Mouse (Mus musculus): ENCODE results near the gene Catsper2. TPM values are rescaled to one million over a fixed set of nuclear protein-coding genes. Genes with fewer than 3 reads are reported as not detected.

The Catsper2 gene
- polyA plus RNA-seq, 1 experiment, result 0.97 TPM

DNA sequence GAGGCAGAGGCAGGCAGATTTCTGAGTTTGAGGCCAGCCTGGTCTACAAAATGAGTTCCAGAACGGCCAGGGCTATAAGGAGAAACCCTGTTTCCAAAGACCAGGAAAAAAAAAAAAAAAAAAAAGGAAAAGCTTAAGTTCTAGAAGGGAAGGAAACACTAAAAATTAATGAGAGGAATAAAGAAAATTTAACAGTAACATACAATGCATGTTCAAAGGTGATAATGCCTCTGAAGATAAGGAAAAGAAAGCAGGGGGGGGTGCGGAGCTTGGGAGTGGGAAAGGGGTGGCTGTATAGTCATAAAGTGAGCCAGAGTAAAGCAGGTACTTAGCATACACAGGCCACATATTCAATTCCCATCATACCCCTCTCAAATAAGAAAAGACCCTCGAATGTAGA, 31.5 kb upstream of the Catsper2 start:
- no peak overlapping the region for H3K4me3 ChIP-seq (ENCODE audit: extremely low read depth, insufficient read depth, insufficient read length)
- WGBS, result 88% methylated on average over 3 of the region's 3 CpGs
- no peak for TF ChIP-seq POLR2A (IDR thresholded peaks at IDR 0.05; ENCODE audit: low read depth, low read length)
- no peak for TF ChIP-seq CTCF (IDR thresholded peaks at IDR 0.05; ENCODE audit: extremely low read depth, insufficient read depth, insufficient read length, insufficient replicate concordance)
- DNase-seq (ENCODE audit: low read depth in 1 of 2, low spot score in 2 of 2), result no peak
- H3K27me3 ChIP-seq (ENCODE audit: control insufficient read depth, insufficient read depth, low read length), result no peaks in the 10 kb centered on the region
- H3K4me1 ChIP-seq (ENCODE audit: control insufficient read depth, insufficient read depth, insufficient read length), result peaks cover 6% of the 10 kb centered on the region; the same call in 1 of the 2 replicates
- H3K36me3 ChIP-seq (ENCODE audit: control insufficient read depth, insufficient read depth, low read length), result no peaks in the 10 kb centered on the region
- H3K27ac ChIP-seq (ENCODE audit: insufficient read depth, low read length), result no peak overlapping the region

DNA sequence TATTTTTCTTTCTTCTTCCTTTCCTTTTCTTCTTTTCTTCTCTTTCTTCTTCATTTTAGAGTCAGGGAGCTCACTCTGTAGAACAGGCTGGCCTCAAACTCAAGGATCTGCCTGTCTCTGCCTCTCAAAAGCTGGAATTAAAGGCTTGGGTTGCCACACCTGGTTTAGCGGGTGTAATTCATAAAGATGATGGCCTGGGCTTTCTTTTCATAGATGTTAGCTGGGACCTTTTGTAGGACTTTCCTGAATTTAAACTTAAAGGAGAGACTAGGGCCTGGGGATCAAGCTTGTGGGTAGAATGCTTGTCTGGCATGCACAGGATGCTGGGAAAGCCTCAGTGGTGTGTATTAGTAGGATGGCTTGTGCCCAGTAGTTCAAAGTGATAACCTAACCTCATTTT, 30.6 kb upstream of the Catsper2 start, which contains the start of gene Ell3:
Ell3 (minus strand) TSS at position 101 of the 400 bp plus-strand sequence.
- no peak within 1 kb of the TSS for H3K4me3 ChIP-seq (ENCODE audit: extremely low read depth, insufficient read depth, insufficient read length)
- no peak for DNase-seq (ENCODE audit: low read depth in 1 of 2, low spot score in 2 of 2)
- no peak within 1 kb of the TSS for H3K27ac ChIP-seq (ENCODE audit: insufficient read depth, low read length)
- no peaks in the 10 kb centered on the region for H3K27me3 ChIP-seq (ENCODE audit: control insufficient read depth, insufficient read depth, low read length)
- H3K4me1 ChIP-seq (ENCODE audit: control insufficient read depth, insufficient read depth, insufficient read length), result peaks cover 5% of the 10 kb centered on the region; the same call in 1 of the 2 replicates
- TF ChIP-seq POLR2A (IDR thresholded peaks at IDR 0.05; ENCODE audit: low read depth, low read length), result no peak
- no peak for TF ChIP-seq CTCF (IDR thresholded peaks at IDR 0.05; ENCODE audit: extremely low read depth, insufficient read depth, insufficient read length, insufficient replicate concordance)
- WGBS, result 91% methylated on average over 1 of the region's 1 CpGs
- peaks cover 3% of the 10 kb centered on the region for H3K36me3 ChIP-seq (ENCODE audit: control insufficient read depth, insufficient read depth, low read length)

DNA sequence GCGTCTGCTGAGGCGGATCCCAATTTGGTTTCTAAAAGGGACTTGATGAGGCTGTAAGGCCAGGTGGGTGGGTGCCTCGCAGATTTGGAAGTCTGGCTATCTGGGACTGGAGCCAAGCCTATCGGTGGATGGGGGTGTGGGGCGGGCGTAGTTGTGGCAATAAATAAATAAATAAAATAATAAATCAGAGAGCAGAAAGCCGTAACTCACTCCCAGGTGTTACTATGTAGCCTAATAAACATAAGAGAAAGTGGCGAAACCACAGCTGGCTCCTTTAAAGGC, 29.4 kb upstream of the Catsper2 start:
- no peaks in the 10 kb centered on the region for H3K27me3 ChIP-seq (ENCODE audit: control insufficient read depth, insufficient read depth, low read length)
- H3K27ac ChIP-seq (ENCODE audit: insufficient read depth, low read length), result peak overlapping the region; percentile 58
- H3K4me1 ChIP-seq (ENCODE audit: control insufficient read depth, insufficient read depth, insufficient read length), result peaks cover 5% of the 10 kb centered on the region; the same call in 1 of the 2 replicates
- WGBS, result 6% methylated on average over 8 of the region's 8 CpGs
- no peak for TF ChIP-seq CTCF (IDR thresholded peaks at IDR 0.05; ENCODE audit: extremely low read depth, insufficient read depth, insufficient read length, insufficient replicate concordance)
- no peak for TF ChIP-seq POLR2A (IDR thresholded peaks at IDR 0.05; ENCODE audit: low read depth, low read length)
- DNase-seq (ENCODE audit: low read depth in 1 of 2, low spot score in 2 of 2), result peak in 1 of 2 experiments; percentile 8
- peak overlapping the region; percentile 69; the same call in 1 of the 2 replicates for H3K4me3 ChIP-seq (ENCODE audit: extremely low read depth, insufficient read depth, insufficient read length)
- H3K36me3 ChIP-seq (ENCODE audit: control insufficient read depth, insufficient read depth, low read length), result peaks cover 7% of the 10 kb centered on the region

DNA sequence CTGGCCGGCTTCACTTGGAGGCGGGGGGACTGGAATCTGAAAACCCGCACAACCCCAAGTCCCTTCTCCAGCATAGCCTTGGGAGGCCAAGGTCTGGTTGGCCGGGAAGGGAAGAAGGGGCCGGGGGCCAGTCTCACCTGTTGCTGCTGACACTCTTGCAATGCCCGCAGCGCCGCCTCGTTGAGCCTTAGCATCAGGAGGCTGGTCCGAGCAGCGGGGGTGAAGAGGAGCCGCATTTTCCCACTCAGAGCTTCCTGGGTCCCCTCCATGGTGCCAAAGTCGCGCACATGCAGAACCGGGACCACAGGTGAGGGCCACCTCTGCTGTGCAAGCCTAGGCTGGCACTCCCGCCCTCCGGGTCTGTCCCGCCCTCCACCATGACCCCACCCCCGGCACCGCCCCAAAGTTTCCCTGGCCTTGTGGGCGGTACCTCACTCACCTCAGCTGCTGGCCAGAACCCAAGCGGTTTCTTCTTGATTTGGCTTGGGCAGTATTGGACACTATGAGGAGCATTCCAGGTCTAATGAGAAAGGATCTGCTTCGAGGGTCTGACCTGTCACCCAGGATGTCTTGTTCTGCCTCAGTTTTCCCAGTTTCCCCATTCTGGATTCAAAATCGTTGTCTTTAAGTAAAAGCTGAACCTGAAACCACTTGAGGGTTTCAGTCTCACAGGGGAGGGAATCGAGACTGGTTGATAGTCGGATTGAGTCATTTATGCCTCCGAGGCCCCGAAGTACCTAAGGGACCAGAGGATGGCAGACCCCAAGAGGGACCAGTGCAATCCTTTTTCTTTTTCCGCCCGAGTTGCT, 28.9 kb upstream of the Catsper2 start:
- Histone ChIP-seq H3K4me3 (ENCODE audit: extremely low read depth, insufficient read depth, insufficient read length) (peak overlapping the region; percentile 69), H3K36me3 (ENCODE audit: control insufficient read depth, insufficient read depth, low read length) (peaks cover 11% of the 10 kb centered on the region), H3K27me3 (ENCODE audit: control insufficient read depth, insufficient read depth, low read length) (no peaks in the 10 kb centered on the region), H3K27ac (ENCODE audit: insufficient read depth, low read length) (peak overlapping the region; percentile 58), H3K4me1 (ENCODE audit: control insufficient read depth, insufficient read depth, insufficient read length) (peaks cover 5% of the 10 kb centered on the region; the same call in 1 of the 2 replicates)
- DNase-seq (ENCODE audit: low read depth in 1 of 2, low spot score in 2 of 2), result peak; percentile 53 to 81
- TF ChIP-seq POLR2A (IDR thresholded peaks at IDR 0.05; ENCODE audit: low read depth, low read length) (no peak), CTCF (IDR thresholded peaks at IDR 0.05; ENCODE audit: extremely low read depth, insufficient read depth, insufficient read length, insufficient replicate concordance) (no peak)
- 1% methylated on average over 30 of the region's 30 CpGs for WGBS

DNA sequence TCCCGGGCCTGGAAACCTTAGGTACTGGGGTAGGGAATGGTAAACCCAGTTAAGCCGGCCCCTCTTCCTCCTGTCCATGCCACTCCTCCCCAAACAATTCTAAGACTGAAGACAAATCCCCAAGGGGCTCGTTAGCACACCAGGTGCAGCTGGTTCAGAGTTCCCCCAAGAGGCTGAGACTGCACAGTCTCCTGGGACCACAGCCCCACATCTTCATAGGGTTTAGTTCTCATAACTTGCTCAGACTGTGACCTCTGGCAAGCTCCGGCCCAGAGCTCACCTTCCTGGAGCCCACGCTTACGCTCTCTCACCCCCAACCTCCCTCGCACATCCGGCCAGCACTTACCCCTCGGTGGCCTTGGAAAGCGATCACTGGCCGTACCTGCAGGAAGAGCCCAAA, 28.2 kb upstream of the Catsper2 start:
- peaks cover 11% of the 10 kb centered on the region for H3K36me3 ChIP-seq (ENCODE audit: control insufficient read depth, insufficient read depth, low read length)
- H3K27ac ChIP-seq (ENCODE audit: insufficient read depth, low read length), result peak overlapping the region; percentile 57
- no peaks in the 10 kb centered on the region for H3K27me3 ChIP-seq (ENCODE audit: control insufficient read depth, insufficient read depth, low read length)
- peak; percentile 74 to 76 for DNase-seq (ENCODE audit: low read depth in 1 of 2, low spot score in 2 of 2)
- H3K4me3 ChIP-seq (ENCODE audit: extremely low read depth, insufficient read depth, insufficient read length), result peak overlapping the region; percentile 69
- WGBS, result 14% methylated on average over 11 of the region's 11 CpGs
- no peak for TF ChIP-seq CTCF (IDR thresholded peaks at IDR 0.05; ENCODE audit: extremely low read depth, insufficient read depth, insufficient read length, insufficient replicate concordance)
- TF ChIP-seq POLR2A (IDR thresholded peaks at IDR 0.05; ENCODE audit: low read depth, low read length), result no peak
- peaks cover 5% of the 10 kb centered on the region; the same call in 1 of the 2 replicates for H3K4me1 ChIP-seq (ENCODE audit: control insufficient read depth, insufficient read depth, insufficient read length)

DNA sequence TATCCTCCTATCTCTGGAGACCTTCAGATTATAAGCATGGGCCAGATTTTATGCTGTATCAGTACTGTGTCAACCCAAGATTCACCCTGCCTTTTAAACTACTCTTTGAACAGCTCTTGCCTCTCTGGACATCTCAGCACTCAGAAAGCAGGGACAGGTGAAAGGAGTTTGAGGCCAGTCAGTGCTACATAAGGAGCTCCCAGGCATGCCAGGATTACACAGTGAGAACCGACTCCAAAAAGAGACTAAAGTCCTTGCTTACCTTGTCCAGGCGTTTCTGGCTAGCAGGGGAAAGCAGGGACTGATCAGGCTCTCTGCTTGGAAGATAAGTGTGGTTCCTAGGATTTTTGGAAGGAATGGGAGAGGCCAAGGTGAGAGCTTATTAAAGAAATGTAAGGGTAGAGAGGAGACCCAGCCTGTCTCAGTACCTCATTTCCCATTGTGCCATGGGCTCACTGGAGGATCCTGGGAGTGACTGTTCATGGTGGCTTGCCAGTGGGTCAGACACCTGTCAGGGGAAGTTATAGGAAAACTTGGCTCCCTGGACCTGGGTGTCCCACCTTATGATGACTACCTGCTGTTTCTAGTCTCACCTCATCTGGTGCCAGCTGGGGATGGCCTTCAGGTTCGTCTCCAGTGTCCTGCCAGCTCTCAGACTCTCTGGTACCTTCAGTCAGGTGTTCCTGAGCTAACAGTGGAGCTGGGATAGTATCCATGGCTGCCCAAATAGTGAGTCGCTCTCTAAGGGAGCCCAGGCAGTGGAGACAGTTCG, 27.4 kb upstream of the Catsper2 start:
- no peaks in the 10 kb centered on the region for H3K27me3 ChIP-seq (ENCODE audit: control insufficient read depth, insufficient read depth, low read length)
- H3K4me3 ChIP-seq (ENCODE audit: extremely low read depth, insufficient read depth, insufficient read length), result no peak overlapping the region
- TF ChIP-seq POLR2A (IDR thresholded peaks at IDR 0.05; ENCODE audit: low read depth, low read length) (no peak), CTCF (IDR thresholded peaks at IDR 0.05; ENCODE audit: extremely low read depth, insufficient read depth, insufficient read length, insufficient replicate concordance) (no peak)

More for the DNA sequence above, 27.4 kb upstream of the Catsper2 start:
- no peak overlapping the region for H3K27ac ChIP-seq (ENCODE audit: insufficient read depth, low read length)
- peaks cover 5% of the 10 kb centered on the region; the same call in 1 of the 2 replicates for H3K4me1 ChIP-seq (ENCODE audit: control insufficient read depth, insufficient read depth, insufficient read length)
- 74% methylated on average over 5 of the region's 5 CpGs for WGBS
- DNase-seq (ENCODE audit: low read depth in 1 of 2, low spot score in 2 of 2), result no peak
- H3K36me3 ChIP-seq (ENCODE audit: control insufficient read depth, insufficient read depth, low read length), result peaks cover 12% of the 10 kb centered on the region
